Mouse (Mus musculus): ENCODE measurements around the gene Fam117a. TPM values are rescaled to one million over a fixed set of nuclear protein-coding genes. Genes with fewer than 3 reads are reported as not detected.
"Not testable (repeated sequence)": the region's sequence is repeated elsewhere in the genome, so short reads cannot be mapped to it uniquely, and the experiment has no call there.

The Fam117a gene
- polyA plus RNA-seq, 1 experiment = 15.6 TPM

- H3K27me3 ChIP-seq (ENCODE audit: control insufficient read depth, insufficient read depth, low read length) = no peaks in the 10 kb centered on the region
- TF ChIP-seq CTCF (IDR thresholded peaks at IDR 0.05; ENCODE audit: extremely low read depth, insufficient read length, insufficient replicate concordance, low read depth, low read length) = no peak
- TF ChIP-seq POLR2A (IDR thresholded peaks at IDR 0.05; ENCODE audit: low read depth, low read length) = no peak
- H3K36me3 ChIP-seq (ENCODE audit: control insufficient read depth, insufficient read depth, low read length) = no peaks in the 10 kb centered on the region
- H3K27ac ChIP-seq (ENCODE audit: insufficient read depth, low read depth, low read length) = no peak overlapping the region
- no peak overlapping the region for H3K4me3 ChIP-seq (ENCODE audit: low read depth, low read length)
- 67% methylated on average over 4 of the region's 4 CpGs for WGBS
- H3K4me1 ChIP-seq (ENCODE audit: control insufficient read depth, insufficient read depth, insufficient read length, low read length) = 0 out of 2 replicates have a peak, but pooled peaks cover 2% of the 10 kb centered on the region
Observed at GRCm38 (mm10) chr11:95405771-95406170, 69.0 kb downstream of the Fam117a start.

DNA sequence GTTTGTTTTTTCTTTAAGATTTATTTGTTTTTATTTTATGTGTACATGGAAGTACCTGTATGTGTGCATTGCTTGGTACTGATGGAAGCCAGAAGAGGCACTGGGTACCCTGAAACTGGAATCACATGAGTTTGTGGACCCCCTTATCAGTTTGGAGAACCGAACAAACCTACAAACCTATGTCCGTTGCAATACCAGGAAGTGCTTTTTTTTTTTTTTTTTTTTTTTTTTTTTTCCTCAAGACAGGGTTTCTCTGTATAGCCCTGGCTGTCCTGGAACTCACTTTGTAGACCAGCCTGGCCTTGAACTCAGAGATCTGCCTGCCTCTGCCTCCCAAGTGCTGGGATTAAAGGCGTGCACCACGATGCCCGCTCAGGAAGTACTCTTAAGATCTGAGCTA is 69.6 kb downstream of the Fam117a start:
- H3K4me3 ChIP-seq (ENCODE audit: low read depth, low read length); H3K36me3 ChIP-seq (ENCODE audit: control insufficient read depth, insufficient read depth, low read length); H3K4me1 ChIP-seq (ENCODE audit: control insufficient read depth, insufficient read depth, insufficient read length, low read length); H3K27me3 ChIP-seq (ENCODE audit: control insufficient read depth, insufficient read depth, low read length); H3K27ac ChIP-seq (ENCODE audit: insufficient read depth, low read depth, low read length): not testable (repeated sequence)
- 65% methylated on average over 5 of the region's 5 CpGs for WGBS

DNA sequence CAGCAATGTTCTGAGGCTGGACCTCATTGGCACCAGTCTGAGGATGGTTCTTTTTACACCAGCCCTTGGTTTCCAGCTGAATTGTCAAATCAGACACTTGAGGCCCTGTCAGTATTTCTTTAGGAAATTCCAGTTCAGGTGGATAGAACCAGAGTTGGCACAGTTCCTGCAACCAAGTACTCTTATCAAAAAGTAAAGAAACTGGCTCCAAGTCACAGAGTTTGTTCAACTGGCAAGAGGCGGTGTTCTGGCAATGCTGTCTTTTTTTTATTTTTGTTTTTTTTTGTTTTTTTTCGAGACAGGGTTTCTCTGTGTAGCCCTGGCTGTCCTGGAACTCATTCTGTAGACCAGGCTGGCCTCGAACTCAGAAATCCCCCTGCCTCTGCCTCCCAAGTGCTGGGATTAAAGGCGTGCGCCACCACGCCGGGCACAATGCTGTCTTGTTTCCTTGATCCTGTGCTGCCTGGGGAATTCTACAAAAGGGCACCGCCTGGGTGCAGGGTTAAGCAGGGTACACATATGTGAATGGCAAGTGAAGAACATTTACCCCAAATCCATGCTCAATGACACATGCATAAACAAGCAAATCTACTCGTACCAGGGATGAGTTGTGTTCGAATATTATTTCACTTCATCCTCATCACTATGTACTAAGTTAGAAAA is 72.8 kb downstream of the Fam117a start:
- H3K27me3 ChIP-seq (ENCODE audit: control insufficient read depth, insufficient read depth, low read length) = no peaks in the 10 kb centered on the region
- WGBS = 27% methylated on average over 10 of the region's 10 CpGs
- H3K27ac ChIP-seq (ENCODE audit: insufficient read depth, low read depth, low read length) = no peak overlapping the region
- TF ChIP-seq CTCF (IDR thresholded peaks at IDR 0.05; ENCODE audit: extremely low read depth, insufficient read length, insufficient replicate concordance, low read depth, low read length) = no peak
- no peak for TF ChIP-seq POLR2A (IDR thresholded peaks at IDR 0.05; ENCODE audit: low read depth, low read length)
- no peaks in the 10 kb centered on the region for H3K36me3 ChIP-seq (ENCODE audit: control insufficient read depth, insufficient read depth, low read length)
- H3K4me1 ChIP-seq (ENCODE audit: control insufficient read depth, insufficient read depth, insufficient read length, low read length) = peaks cover 2% of the 10 kb centered on the region; the same call in 1 of the 2 replicates
- H3K4me3 ChIP-seq (ENCODE audit: low read depth, low read length) = no peak overlapping the region

GRCm38 (mm10) chr11:95411453-95412013 is 74.7 kb downstream of the Fam117a start:
- Histone ChIP-seq H3K4me1 (ENCODE audit: control insufficient read depth, insufficient read depth, insufficient read length, low read length) (peaks cover 2% of the 10 kb centered on the region), H3K4me3 (ENCODE audit: low read depth, low read length) (no peak overlapping the region), H3K27me3 (ENCODE audit: control insufficient read depth, insufficient read depth, low read length) (no peaks in the 10 kb centered on the region), H3K27ac (ENCODE audit: insufficient read depth, low read depth, low read length) (no peak overlapping the region), H3K36me3 (ENCODE audit: control insufficient read depth, insufficient read depth, low read length) (no peaks in the 10 kb centered on the region)
- WGBS = 56% methylated on average over 6 of the region's 6 CpGs
- no peak for TF ChIP-seq POLR2A (IDR thresholded peaks at IDR 0.05; ENCODE audit: low read depth, low read length)

- H3K4me1 ChIP-seq (ENCODE audit: control insufficient read depth, insufficient read depth, insufficient read length, low read length) = peaks cover 2% of the 10 kb centered on the region
- WGBS = 78% methylated on average over 3 of the region's 3 CpGs
- no peaks in the 10 kb centered on the region for H3K36me3 ChIP-seq (ENCODE audit: control insufficient read depth, insufficient read depth, low read length)
- no peak overlapping the region for H3K4me3 ChIP-seq (ENCODE audit: low read depth, low read length)
- no peak for TF ChIP-seq POLR2A (IDR thresholded peaks at IDR 0.05; ENCODE audit: low read depth, low read length)
- no peak for TF ChIP-seq CTCF (IDR thresholded peaks at IDR 0.05; ENCODE audit: extremely low read depth, insufficient read length, insufficient replicate concordance, low read depth, low read length)
- no peak overlapping the region for H3K27ac ChIP-seq (ENCODE audit: insufficient read depth, low read depth, low read length)
- no peaks in the 10 kb centered on the region for H3K27me3 ChIP-seq (ENCODE audit: control insufficient read depth, insufficient read depth, low read length)
Observed at GRCm38 (mm10) chr11:95412615-95413014, 75.8 kb downstream of the Fam117a start.

- Histone ChIP-seq H3K4me3 (ENCODE audit: low read depth, low read length) (peak within 1 kb of the TSS; percentile 67), H3K36me3 (ENCODE audit: control insufficient read depth, insufficient read depth, low read length) (peaks cover 3% of the 10 kb centered on the region; the same call in 1 of the 2 replicates), H3K4me1 (ENCODE audit: control insufficient read depth, insufficient read depth, insufficient read length, low read length) (peaks cover 2% of the 10 kb centered on the region), H3K27me3 (ENCODE audit: control insufficient read depth, insufficient read depth, low read length) (no peaks in the 10 kb centered on the region), H3K27ac (ENCODE audit: insufficient read depth, low read depth, low read length) (peak within 1 kb of the TSS; percentile 95)
- WGBS = 1% methylated on average over 45 of the region's 58 CpGs
- TF ChIP-seq CTCF (IDR thresholded peaks at IDR 0.05; ENCODE audit: extremely low read depth, insufficient read length, insufficient replicate concordance, low read depth, low read length) = no peak
- no peak for TF ChIP-seq POLR2A (IDR thresholded peaks at IDR 0.05; ENCODE audit: low read depth, low read length)
Observed at GRCm38 (mm10) chr11:95413641-95414535, 77.1 kb downstream of the Fam117a start, which contains the start of gene Spop. TSS of gene Spop (plus strand) at chr11:95414080.

- Histone ChIP-seq H3K27me3 (ENCODE audit: control insufficient read depth, insufficient read depth, low read length) (no peaks in the 10 kb centered on the region), H3K4me3 (ENCODE audit: low read depth, low read length) (peak overlapping the region; percentile 67), H3K4me1 (ENCODE audit: control insufficient read depth, insufficient read depth, insufficient read length, low read length) (peaks cover 2% of the 10 kb centered on the region), H3K27ac (ENCODE audit: insufficient read depth, low read depth, low read length) (peak overlapping the region; percentile 95), H3K36me3 (ENCODE audit: control insufficient read depth, insufficient read depth, low read length) (peaks cover 3% of the 10 kb centered on the region; the same call in 1 of the 2 replicates)
- TF ChIP-seq CTCF (IDR thresholded peaks at IDR 0.05; ENCODE audit: extremely low read depth, insufficient read length, insufficient replicate concordance, low read depth, low read length) = 0 out of 2 replicates have a peak, but pooled peaks have one; percentile 32
- TF ChIP-seq POLR2A (IDR thresholded peaks at IDR 0.05; ENCODE audit: low read depth, low read length) = peak; percentile 51; the same call in 1 of the 2 replicates
- under 1% methylated on average over 28 of the region's 28 CpGs for WGBS
Observed at GRCm38 (mm10) chr11:95414536-95415161, 77.8 kb downstream of the Fam117a start.

All from small intestine, adult 2 months (tissue).